Mouse (Mus musculus): Measurements from ENCODE around the gene Nfkb1. TPM values are rescaled to one million over a fixed set of nuclear protein-coding genes. Genes with fewer than 3 reads are reported as not detected.
A peak's percentile ranks its signal among the peaks of the same experiment; 100 is the strongest.

The Nfkb1 gene
- total RNA-seq, 2 experiments from 2014 or later: 112 to 117 TPM

DNA sequence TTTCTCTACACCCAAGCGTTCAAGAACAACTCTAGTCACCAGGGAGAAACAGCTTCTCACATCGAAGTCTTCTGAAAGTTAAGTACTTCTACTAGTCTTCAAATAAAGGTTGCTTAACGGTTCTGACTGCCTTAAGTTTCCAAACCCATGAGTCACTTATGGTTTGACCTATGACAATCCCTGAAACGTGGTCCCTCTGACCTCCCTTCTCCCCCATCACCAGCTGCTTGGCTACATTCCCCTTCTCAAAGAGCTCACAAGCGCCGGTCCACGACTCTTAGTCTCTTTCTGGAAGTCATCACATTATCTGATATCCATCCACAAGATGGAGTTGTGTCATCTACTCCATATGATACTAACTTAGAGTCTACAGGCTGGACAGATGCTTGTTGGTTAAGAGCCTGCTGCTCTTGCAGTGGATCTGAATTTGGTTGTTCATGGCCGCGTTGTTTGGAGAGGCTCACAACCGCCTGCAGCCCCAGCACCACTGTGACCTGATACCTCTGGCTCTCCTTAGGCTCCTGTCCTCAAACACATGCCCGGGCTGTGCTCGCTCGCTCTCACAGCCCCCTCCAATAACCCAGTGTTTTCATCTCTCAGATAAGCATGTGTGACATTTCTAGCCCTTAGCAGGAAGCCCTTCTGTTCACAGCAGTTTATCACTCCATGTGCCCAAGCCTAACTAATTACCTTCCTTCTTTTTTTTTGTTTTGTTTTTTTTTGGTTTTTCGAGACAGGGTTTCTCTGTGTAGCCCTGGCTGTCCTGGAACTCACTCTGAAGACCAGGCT is 55.5 kb downstream of the Nfkb1 start:
- ATAC-seq (replicated peaks; ENCODE audit: poor library complexity, severe bottlenecking): no peak

DNA sequence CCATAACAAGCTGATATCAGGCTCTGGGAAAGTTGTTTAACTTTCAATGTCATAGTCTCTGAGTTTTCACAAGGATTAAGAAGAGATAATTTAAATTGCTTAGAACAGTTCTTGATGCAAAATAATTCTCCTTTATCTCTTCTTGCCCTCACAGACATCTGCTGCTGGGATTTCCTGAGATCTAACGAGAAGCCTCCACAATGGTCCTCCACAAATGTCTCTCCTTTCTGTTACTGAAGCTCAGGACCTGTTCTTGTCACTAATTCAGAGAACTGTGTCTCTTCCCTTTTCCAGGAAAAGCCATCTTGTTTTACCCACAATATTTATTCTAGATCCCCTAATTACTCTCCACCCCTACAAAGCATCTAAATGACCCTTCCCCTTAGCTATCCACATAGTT is 56.3 kb downstream of the Nfkb1 start:
- ATAC-seq (replicated peaks; ENCODE audit: poor library complexity, severe bottlenecking): no peak

DNA sequence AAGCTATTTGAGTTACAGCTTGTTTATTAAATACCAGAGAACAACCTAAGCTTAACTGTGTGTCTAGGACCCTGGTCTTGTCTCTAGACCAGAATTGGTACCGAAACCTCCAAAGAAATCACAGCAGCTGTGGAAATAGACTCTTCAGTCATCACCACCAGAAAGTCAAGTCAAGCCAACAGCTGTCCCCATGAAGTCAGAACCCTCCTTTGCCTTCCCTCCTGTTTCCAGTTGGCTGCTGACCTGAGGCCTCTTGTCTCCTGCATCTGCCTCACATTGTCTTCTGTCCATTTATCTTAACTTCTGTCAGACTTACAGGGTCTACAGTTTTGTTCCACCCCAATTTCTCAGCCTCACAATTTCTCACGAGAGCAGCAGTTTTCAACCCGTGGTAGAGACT is 57.1 kb downstream of the Nfkb1 start:
- ATAC-seq (replicated peaks; ENCODE audit: poor library complexity, severe bottlenecking): no peak

DNA sequence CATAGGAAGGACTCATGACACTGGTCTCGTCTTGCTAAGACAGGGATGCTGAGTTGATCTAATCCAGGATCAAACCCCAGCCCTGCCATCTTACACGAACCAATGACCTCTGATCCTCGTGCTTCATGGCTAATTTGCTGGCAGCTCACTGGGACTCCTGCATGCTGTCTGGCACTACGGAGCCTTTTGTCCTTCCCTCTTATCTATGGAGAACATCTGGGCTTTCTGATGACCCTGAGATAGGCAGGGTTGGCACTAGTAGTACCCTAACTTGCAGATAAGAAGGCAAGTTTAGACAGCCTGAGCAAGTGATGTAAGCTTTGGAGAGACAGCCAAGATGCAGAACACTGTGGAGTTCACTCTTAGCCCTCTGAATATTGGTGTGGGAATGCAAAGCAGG is 59.5 kb downstream of the Nfkb1 start:
- no peak for ATAC-seq (replicated peaks; ENCODE audit: poor library complexity, severe bottlenecking)

DNA sequence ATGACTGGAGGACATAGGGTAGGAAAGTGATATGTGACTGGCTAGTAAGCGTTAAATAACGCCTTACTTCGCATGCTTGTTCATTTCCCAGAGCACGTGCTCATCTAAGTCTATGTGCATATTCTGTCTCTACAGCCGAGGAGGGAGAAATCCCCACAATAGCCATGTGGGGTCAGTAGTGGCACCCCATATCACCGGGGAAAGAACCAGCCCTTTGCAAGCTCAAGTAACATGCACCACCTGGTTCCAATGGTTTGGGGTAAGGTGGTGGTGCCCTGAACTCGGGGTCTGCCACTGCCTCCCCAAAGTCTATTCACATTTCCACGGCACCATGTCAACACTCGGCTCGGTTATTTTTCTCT is 60.3 kb downstream of the Nfkb1 start:
- ATAC-seq (replicated peaks; ENCODE audit: poor library complexity, severe bottlenecking): no peak

DNA sequence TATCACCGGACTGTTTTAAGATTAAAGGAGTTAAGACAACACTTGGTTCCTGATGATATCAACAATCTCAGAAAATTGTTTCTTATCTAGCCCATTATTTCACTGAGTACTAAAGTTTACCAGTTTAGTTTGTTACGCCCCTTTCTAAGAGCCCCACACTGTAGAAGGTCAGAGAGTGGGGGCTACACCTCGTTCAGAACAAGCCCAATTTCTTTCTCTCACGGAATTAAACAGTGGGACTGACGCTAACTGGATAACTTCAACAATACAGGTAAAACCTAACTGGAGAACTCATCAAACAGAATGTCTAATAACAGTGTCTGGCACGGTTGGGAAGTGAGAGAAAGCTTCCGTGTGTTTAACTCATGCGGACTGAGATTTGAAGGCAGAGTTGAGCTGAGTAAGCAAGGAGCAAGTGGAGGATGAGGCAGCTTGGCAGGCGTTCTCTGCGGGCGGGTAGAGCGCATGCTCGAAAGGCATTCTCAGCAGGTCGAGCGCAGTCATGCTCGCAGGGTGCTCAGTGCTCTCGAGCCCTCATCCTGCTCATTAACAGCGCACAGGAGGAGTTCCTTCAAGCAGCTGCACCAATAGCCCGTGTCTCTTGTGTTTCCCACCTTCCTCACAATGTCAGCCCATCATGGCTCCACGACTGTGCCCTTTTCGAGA is 60.8 kb downstream of the Nfkb1 start:
- ATAC-seq (replicated peaks; ENCODE audit: poor library complexity, severe bottlenecking): no peak

DNA sequence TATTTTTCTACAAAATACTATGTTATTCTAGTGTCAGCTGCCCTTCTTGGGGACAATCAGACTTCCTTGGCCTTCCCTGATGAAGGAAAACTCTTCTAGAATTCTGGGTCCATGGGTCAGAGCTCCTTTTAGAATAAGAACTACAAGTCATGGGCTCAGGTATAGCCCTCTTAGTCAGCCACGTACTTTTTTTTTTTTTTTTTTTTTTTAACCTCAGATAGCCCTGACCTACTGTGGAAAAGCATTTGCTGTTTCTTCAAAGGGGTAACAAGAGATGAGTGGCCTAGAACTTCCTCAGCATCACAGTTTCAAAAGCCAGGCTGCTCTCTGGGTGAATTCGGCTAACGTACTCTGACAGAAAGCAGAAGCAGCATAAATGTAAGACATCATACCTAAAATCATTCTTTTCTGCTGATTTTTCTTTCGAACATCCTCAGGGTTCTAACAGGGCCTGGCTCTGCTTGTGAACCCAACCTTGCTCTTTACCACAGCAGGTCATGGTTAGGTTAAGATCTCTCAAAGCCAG is 61.5 kb downstream of the Nfkb1 start:
- peak; percentile 23; the same call in 1 of the 2 replicates for ATAC-seq (replicated peaks; ENCODE audit: poor library complexity, severe bottlenecking)

DNA sequence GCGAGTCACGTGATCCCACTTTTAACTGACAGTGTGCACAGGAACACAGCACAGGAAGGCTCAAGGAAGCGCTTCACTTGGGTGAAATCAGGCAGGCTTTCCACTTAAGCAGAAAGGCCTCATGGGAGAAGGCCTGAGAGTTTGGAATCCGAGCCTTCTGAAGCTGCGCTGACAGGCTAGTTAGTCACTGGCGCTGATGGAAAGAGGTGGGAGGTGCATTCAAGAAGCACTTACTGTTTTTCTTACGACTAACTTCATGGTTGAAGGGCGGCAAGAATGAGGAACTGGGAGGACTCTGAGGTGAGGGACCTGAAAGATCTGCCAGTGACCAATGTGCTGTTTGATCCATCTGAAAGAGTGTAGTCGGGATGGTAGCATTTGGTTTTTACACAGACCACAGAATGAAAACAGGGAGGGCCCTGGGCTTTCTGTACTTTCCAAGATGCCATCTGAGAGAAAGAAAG is 62.6 kb downstream of the Nfkb1 start:
- peak; percentile 66 for ATAC-seq (replicated peaks; ENCODE audit: poor library complexity, severe bottlenecking)

DNA sequence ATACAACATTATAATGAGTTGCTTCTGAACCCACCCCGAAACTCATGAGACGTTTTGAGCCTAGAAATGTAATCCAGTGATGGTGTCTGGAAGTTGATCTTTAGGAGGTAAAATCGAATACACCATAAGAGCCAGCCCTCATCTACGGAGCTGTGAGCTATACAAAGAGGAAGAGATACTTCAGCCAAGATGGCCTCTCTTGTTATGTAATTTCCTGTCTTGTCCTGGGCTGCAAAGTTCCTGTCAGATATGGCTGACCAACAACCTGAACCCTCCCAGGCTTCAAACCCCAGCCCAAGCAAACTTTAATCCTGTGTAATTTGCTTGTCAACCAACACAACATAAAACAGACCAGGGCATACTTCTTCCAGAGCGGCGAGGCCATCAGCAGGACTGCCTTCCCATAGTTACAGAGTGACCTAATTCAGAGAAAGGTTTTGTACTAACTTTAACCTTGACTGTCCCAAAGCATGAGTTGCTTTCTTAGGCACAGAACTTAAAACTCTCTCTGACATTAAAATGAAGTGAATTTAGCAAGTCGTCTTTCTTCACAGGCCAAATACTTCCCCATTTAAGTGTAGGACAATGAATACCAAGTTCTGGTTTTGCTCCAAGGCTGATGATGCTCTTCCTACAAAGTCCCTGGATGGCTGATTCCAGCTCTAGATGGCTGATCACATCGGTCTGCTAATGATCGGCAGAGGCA is 63.2 kb downstream of the Nfkb1 start:
- peak; percentile 83 for ATAC-seq (replicated peaks; ENCODE audit: poor library complexity, severe bottlenecking)

DNA sequence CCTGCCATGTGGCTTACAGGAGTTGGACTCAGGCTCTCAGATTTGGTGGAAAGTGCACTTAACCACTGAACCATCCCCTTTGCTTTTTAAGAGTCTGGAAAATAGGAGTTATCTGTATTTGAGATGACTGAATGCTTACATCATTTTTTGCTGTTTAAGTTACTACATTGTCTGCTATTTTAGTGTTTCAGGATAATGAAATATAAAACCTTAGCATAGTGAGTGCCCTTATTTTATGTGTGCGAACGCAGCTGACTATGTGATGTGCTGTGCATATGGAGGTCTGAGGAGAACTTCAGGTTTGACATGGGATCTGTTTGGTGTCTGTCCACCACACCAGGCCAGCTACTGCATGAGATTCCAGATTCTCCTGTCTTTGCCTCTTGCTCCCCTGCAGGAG is 66.1 kb downstream of the Nfkb1 start:
- no peak for ATAC-seq (replicated peaks; ENCODE audit: poor library complexity, severe bottlenecking)

DNA sequence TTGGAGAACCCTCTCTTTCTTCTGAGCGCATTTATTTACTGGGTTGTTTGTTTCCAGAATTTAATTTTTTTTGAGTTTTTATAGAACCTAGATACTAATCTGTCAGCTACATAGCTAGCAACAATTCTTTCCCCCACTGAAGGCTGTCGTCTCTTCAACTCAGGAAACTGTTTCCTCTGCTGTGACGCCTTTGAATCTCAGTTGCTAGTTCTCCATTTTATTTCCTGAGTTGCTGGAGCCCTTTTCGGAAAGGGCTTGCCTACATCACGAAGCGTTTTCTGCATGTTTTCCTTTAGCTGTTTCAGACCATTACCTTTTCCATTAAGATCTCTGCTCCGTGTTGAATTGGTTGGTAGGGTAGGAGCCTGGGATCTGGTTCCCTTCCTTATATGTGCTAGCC is 74.6 kb downstream of the Nfkb1 start:
- ATAC-seq (replicated peaks; ENCODE audit: poor library complexity, severe bottlenecking): peak; percentile 72

DNA sequence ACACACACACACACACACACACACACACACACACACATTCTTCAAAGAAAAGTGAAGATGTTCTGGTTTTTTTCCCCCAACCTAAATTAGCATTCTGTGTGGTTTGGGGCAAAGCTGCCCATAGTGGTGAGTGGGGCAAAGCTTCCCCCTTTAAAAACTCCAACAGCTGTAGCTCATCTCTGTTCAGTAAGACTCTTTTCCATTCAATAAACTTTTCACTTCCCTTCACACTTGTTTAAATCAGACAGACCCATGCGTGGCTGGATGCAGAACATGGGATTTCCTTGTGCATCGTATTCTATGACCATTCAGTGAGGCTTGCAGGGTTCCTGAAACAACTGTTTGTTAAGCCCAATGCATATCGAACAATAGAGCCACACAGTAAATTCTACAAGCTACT is 77.0 kb downstream of the Nfkb1 start:
- ATAC-seq (replicated peaks; ENCODE audit: poor library complexity, severe bottlenecking): no peak

DNA sequence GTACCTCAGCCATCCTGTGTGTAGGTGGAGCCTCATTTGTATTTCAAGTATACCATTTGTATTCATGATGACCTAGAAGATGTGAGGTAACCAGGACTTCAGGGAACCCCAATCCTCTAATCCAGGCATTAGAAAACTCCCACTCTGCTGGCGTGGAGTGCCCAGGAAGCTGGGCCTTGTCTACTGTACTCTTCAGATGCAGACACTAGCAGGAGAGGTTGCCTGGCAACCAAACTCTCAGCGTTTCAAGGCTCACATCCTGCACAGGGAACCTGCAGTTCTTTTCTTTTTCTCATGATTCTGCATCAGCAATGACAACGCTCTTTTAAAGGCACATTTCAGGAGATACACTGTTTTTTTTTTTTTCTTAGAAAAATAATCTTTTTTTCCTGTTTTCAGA is 81.1 kb downstream of the Nfkb1 start:
- ATAC-seq (replicated peaks; ENCODE audit: poor library complexity, severe bottlenecking): no peak

DNA sequence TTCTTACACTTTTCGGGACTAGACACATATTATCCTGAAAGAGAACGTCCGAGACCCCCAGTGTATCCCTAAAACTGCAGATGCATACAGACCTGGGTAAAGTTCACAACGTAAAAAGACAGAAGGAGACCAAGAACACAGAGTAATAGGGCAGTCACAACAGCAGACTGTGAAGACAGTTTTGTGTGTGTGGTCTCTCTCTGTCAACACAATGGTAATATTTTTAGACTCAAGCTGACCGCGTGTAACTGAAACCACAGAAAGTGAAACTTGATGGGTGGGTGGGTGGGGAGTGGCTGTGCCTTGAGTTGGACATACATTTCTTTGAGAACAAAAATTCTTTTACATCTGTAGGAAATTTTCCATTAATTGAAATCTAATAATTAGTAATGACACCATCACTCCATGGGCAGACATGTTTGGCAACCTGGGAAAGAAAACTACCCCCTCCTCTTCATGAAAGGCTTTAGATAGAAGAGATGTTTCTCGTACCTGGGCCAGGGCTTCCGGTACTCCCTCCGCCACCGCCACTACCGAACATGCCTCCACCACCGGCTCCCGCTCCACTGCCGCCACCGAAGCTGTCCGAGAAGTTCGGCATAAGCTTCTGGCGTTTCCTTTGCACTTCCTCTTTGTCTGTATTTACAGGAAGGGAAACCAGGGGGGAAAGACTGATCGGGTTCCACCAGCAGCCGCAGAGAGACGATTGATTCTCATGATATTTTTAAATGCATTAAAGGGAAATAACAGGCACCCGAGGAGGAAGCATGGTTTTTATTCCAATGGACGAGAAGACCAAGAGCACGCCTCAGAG is 83.5 kb downstream of the Nfkb1 start:
- peak; percentile 67 for ATAC-seq (replicated peaks; ENCODE audit: poor library complexity, severe bottlenecking)

DNA sequence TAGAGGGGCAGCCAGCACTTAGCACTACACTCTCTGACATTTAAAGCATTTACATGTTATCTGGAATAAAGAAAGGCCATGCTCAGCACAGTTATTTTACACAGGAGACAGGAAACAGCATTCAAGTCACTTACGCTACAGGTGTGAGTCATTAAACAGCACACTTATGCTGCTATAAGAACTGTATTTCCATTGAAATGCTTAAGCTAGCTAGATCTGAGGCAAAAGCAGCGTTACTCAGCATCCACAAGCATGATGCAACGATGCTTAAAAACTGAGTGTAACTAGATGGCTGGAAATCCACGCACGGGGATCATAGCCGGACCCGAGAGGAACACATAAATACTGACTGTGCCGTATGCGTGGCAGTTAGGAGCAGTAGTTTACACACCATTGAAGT is 84.3 kb downstream of the Nfkb1 start:
- ATAC-seq (replicated peaks; ENCODE audit: poor library complexity, severe bottlenecking): peak; percentile 16

DNA sequence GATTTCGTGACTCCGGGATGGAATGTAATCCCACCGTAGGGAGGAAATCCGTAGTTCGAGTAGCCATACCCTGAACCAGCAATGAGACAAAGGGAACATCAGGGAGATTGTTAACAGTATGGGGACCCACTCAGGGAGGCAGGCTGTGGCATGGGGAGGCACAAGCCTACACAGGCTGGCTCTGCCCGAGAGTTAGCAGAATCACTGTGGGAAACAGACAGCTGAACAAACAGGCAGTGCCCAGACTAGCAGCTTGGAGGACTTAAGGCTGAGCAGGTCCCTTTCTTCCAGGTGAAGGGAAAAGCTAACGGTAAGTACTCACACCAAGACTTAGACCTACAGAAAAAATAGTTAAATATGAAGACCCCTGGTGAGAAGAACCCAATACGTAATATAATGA is 84.8 kb downstream of the Nfkb1 start:
- ATAC-seq (replicated peaks; ENCODE audit: poor library complexity, severe bottlenecking): no peak

DNA sequence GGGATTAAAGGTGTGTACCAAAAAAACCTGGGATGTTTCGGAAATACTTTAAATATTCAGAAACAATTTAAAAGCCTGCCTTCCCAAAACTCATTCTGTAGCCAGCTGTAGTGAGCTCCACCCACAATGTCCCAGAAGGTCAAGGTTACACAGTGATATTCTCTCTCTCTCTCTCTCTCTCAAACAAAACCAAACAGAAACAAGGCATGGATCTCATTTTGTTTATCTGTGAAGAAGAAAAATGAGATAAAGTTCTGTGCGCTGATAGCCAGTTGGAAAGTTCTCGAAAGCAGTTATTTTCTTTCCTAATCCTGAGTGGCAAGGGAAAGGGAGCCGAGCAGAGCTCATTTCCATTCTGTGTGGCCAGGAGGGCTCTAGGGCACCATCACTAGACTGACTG is 85.9 kb downstream of the Nfkb1 start:
- no peak for ATAC-seq (replicated peaks; ENCODE audit: poor library complexity, severe bottlenecking)

DNA sequence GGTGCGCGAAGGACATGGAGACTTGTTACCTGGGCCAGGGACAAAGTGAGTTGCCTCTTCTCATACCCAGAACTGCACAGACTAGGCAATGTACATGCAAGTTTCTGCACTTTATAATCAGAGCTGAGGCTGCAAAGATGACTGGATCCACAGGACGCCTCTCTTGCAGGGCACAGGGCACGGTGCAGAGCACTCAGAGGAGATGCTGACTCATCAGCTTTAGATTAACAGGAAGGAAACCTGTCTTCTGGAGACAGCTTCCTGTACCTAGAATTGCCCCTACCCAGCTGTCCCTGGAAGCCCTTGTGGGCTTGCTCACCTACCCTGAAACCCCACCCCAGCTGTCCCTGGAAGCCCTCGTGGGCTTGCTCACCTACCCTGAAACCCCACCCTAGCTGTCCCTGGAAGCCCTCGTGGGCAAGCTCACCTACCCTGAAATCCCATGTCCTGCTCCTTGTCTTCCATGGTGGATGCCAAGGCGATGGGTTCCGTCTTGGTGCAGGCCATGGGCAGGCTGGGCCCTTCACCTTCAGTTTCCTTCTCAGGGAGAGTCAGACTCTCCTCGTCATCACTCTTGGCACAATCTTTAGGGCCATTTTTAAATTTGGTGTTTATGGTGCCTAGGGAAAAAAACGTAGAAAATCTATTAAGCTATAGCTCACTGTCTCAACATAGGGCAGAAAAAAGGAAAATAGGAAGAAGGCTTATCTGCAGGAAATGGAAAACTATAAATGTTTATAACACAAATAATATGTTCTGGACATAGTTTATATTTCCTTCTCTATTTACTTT is 86.5 kb downstream of the Nfkb1 start:
- ATAC-seq (replicated peaks; ENCODE audit: poor library complexity, severe bottlenecking): peak; percentile 9; the same call in 1 of the 2 replicates

DNA sequence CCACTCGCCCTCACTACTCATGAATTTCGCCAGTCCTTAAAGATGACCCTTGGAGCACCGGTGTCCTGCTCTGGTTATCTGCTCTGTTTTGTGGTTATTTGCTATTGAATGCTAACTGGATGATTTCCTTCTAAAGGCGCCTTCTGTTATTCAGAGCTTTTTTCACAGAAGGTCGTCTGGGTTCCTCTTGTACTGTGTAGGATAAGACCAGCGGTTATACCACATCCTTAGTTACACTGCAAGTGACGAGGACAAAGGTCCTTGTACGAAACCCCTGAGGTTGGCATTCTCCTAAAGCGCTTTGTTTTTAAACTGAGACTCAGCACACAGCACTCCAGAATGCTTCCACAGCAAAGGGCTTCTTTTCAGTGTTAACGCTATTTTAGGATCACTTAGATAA is 88.6 kb downstream of the Nfkb1 start:
- peak; percentile 58 for ATAC-seq (replicated peaks; ENCODE audit: poor library complexity, severe bottlenecking)

DNA sequence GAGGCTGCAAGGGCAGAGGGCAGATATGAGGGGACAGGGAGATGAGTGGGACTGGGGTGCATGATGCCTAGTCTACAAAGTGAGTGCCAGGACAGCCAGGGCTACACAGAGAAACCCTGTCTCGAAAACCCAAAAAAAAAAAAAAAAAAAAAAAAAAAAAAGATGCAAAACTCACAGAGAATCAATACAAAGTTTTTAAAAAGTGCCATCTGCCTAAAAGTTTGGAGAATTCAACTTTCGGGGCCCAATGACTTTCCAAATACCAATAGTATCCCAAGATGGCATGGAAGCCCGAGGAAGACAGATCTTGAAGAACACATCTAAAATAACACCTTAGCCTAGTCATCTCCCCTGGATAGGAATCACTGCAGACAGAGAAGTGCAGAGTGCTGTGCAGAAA is 93.0 kb downstream of the Nfkb1 start:
- no peak for ATAC-seq (replicated peaks; ENCODE audit: poor library complexity, severe bottlenecking)

All from granulocyte monocyte progenitor cell, adult 5-6 weeks (primary cell).